Mouse (Mus musculus) ES-E14 (cell line): ENCODE results near the gene Gm11172. TPM values are rescaled to one million over a fixed set of nuclear protein-coding genes. Genes with fewer than 3 reads are reported as not detected.

Experiments used
- DNase-seq: peaks from one replicate; pipeline ENCODE4 v3.0.0-alpha.2; 2013; ENCODE audit warnings: low read depth, low spot score
- H3K27ac ChIP-seq: 2 replicates; pipeline ENCODE4 v1.5.1; 2012; ENCODE audit warnings: low read depth, mild to moderate bottlenecking, low read length, moderate library complexity, mixed read lengths; ENCODE audit not compliant: poor library complexity, insufficient read depth, severe bottlenecking
- H3K36me3 ChIP-seq: 2 replicates; pipeline ENCODE4 v1.6.1; 2012; ENCODE audit warnings: mild to moderate bottlenecking, low read length, moderate library complexity, mixed read lengths; ENCODE audit not compliant: control insufficient read depth, poor library complexity, insufficient read depth, severe bottlenecking
- H3K4me1 ChIP-seq, 2 experiments: fragments of 150-350 bp in 1 of 2; sonication (generic) in 1 of 2; 2 replicates each; pipeline ENCODE4 v1.6.1; 2012; ENCODE audit warnings: low read length in 2 of 2, mild to moderate bottlenecking in 1 of 2, mixed read lengths in 1 of 2; ENCODE audit not compliant: control insufficient read depth in 2 of 2, insufficient read depth in 2 of 2, poor library complexity in 1 of 2
- H3K4me3 ChIP-seq, 2 experiments: fragments of 150-350 bp in 1 of 2; sonication (generic) in 1 of 2; 2 replicates each; pipeline ENCODE4 v1.5.1; 2012; ENCODE audit warnings: low read length in 2 of 2, low read depth in 1 of 2, mild to moderate bottlenecking in 1 of 2, mixed read lengths in 1 of 2; ENCODE audit not compliant: insufficient read depth in 1 of 2, poor library complexity in 1 of 2, severe bottlenecking in 1 of 2
- H3K9ac ChIP-seq: 2 replicates; pipeline ENCODE4 v1.6.1; 2012; ENCODE audit warnings: low read depth, mild to moderate bottlenecking, low read length, mixed read lengths; ENCODE audit not compliant: poor library complexity, insufficient read depth, severe bottlenecking
- H3K9me3 ChIP-seq: fragments of 150-350 bp; sonication (generic); 2 replicates; pipeline ENCODE4 v1.6.1; 2012; ENCODE audit warnings: low read depth, mild to moderate bottlenecking, low read length; ENCODE audit not compliant: control insufficient read depth, insufficient read depth
- CHD2 ChIP-seq: IDR thresholded peaks from 2 replicates; pipeline ENCODE4 v1.6.1; 2014; ENCODE audit warnings: mild to moderate bottlenecking, low read depth, low read length, inconsistent platforms
- HCFC1 ChIP-seq: IDR thresholded peaks from 2 replicates; pipeline ENCODE4 v1.6.1; 2012; ENCODE audit warnings: low read length, inconsistent platforms, borderline replicate concordance; ENCODE audit not compliant: insufficient read depth
- MAFK ChIP-seq: IDR thresholded peaks from 2 replicates; pipeline ENCODE4 v1.6.1; 2014; ENCODE audit warnings: mild to moderate bottlenecking, low read depth, low read length, inconsistent platforms; ENCODE audit not compliant: insufficient read depth
- ZC3H11A ChIP-seq: IDR thresholded peaks from 2 replicates; pipeline ENCODE4 v1.6.1; 2012; ENCODE audit warnings: low read depth, mild to moderate bottlenecking, inconsistent platforms, low read length, borderline replicate concordance
- ZNF384 ChIP-seq: IDR thresholded peaks from 2 replicates; pipeline ENCODE4 v1.6.1; 2012; ENCODE audit warnings: low read depth, low read length, inconsistent platforms
- in situ Hi-C, 2 experiments: fragments of 600-800 bp; cut with MboI; formaldehyde crosslinking; loops; one replicate each; pipeline ENCODE4 v1.15.1; 2025; ENCODE audit warnings: low sequenced_read_pairs in 2 of 2, inconsistent platforms in 1 of 2; ENCODE audit not compliant: unreplicated experiment in 2 of 2
- total RNA-seq: library from RNA; depleted of rRNA; stranded (reverse); fragments of 300-350 nt; gene quantifications from 2 replicates; pipeline ENCODE4 v1.2.3, GENCODE M21; 2012

Gene Gm11172
- total RNA-seq, 1 experiment: not detected

GRCm38 (mm10) chr16:10769661-10770060 lies 43.1 kb upstream of the Gm11172 start:
- Histone ChIP-seq H3K27ac (no peak overlapping the region), H3K9me3 (no peaks in the 10 kb centered on the region), H3K4me3 (no peak overlapping the region), H3K4me1 (no peaks in the 10 kb centered on the region), H3K9ac (no peak overlapping the region), H3K36me3 (no peaks in the 10 kb centered on the region)
- no peak for DNase-seq
- TF ChIP-seq MAFK (no peak), ZC3H11A (no peak), CHD2 (no peak), HCFC1 (no peak), ZNF384 (no peak)
- in situ Hi-C loops: no loop called here

DNA sequence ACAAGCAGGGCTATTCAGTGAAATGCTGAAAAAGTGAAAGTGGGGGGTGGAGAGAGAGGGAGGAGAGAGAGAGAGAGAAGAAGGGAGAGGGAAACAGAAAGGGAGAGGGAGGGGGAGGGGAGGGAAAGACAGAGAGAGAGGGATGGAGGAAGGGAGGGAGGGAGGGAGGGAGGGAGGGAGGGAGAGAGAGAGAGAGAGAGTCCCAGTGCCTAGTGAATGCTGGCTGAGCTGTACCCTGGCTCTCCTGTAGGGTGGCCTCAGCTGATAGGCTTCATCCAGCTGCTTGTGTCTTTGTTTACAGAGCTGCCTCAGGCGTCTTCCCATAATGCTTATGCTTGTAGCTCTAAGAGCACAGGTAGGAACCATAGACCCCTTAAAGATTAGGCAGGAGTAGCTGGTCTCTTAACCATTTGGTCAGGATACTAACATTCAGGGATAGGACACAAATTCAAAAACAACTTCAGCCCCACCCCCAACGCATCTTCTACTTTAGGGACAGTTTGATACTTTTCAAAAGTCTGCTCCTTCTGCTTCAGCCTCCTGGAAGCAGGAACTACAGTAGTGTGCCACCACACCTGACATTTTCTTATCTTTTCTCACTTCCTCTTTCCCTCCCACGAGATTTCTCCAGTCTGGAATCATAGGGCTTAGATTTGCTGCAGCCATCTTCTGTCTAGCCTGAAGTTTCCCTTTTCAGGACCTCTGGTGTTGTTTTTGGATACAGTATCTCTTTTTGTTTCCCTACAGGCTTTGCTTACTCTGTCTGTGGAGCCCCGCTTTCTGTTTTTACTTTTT lies 42.0 kb upstream of the Gm11172 start:
- H3K36me3 ChIP-seq: no peaks in the 10 kb centered on the region
- H3K4me1 ChIP-seq: no peaks in the 10 kb centered on the region
- no peak overlapping the region for H3K4me3 ChIP-seq
- TF ChIP-seq CHD2: no peak
- no peak for TF ChIP-seq ZC3H11A
- no peak overlapping the region for H3K27ac ChIP-seq
- no peak for DNase-seq
- H3K9ac ChIP-seq: no peak overlapping the region
- no peaks in the 10 kb centered on the region for H3K9me3 ChIP-seq
- in situ Hi-C loops: no loop called here

GRCm38 (mm10) chr16:10771769-10772510 lies 40.8 kb upstream of the Gm11172 start:
- TF ChIP-seq HCFC1 (no peak), MAFK (no peak), CHD2 (no peak), ZC3H11A (no peak), ZNF384 (no peak)
- H3K9ac ChIP-seq: no peak overlapping the region
- H3K36me3 ChIP-seq: no peaks in the 10 kb centered on the region
- H3K27ac ChIP-seq: no peak overlapping the region
- no peak overlapping the region for H3K4me3 ChIP-seq
- H3K9me3 ChIP-seq: no peaks in the 10 kb centered on the region
- H3K4me1 ChIP-seq: no peaks in the 10 kb centered on the region
- in situ Hi-C loops: no loop called here
- DNase-seq: no peak

DNA sequence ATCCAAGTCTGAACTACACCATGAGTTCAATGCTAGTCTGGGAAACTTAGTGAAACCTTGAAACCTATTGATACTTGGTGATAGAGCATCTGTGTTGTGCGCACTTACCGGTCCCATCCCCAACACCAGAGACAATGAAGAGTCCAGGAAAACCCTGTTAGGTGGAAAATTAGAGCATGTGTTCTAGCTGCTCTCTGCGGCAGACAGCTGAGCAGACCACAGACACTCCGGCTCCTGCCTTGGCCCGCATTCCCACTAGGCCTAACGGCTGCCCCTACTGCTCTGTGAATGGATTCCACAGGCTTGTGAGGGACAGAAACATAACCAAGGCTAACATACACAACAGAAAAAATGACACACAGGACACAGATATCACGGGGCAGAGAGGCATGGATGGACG lies 39.2 kb upstream of the Gm11172 start:
- no peaks in the 10 kb centered on the region for H3K4me1 ChIP-seq
- H3K36me3 ChIP-seq: no peaks in the 10 kb centered on the region
- no peak overlapping the region for H3K9ac ChIP-seq
- no peak overlapping the region for H3K27ac ChIP-seq
- no peaks in the 10 kb centered on the region for H3K9me3 ChIP-seq
- in situ Hi-C loops: no loop called here
- no peak overlapping the region for H3K4me3 ChIP-seq
- no peak for DNase-seq
- TF ChIP-seq HCFC1 (no peak), ZNF384 (no peak), CHD2 (no peak), ZC3H11A (no peak), MAFK (no peak)
